Mouse (Mus musculus): ENCODE measurements around the gene Phactr1. TPM values are rescaled to one million over a fixed set of nuclear protein-coding genes. Genes with fewer than 3 reads are reported as not detected.

The Phactr1 gene
- total and polyA plus RNA-seq, 3 experiments = not detected

DNA sequence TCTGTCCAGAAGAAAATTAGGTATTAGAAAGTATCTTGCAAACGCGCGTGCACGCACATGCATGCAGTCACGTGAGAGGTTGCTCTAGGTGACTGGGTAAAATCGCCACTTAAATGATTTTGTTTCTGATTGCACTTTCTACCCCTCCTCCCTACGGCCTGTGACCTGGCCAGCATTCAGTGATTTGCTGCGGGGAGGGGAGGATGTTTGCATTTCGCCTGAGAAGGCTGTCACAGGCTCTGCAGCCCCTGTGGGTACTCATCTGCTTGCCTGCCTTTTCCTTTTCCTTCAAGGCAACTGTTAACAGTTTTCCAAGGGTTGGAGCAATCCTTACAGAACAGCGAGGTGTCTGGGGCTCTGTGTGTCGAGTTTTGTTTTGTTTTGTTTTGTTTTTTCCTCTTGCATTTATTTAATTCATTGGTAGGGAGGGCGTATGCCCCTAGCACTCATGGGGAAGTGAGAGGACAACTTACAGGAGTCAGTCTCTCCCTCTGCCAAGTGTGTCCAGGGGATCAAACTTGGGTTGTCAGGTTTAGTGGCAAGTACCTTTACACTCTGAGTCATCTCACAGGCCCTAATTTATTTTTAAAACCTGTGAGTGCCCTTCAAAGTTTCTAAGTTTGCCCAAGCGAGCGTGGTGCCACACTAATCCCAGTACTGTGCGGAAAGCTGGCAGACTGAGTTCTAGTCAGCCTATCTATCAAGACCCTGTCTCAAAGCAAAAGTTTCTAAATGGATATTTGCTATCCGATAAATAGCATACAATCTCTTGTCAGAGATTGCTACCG lies 443.7 kb downstream of the Phactr1 start:
- no peak overlapping the region for H3K4me3 ChIP-seq (ENCODE audit: control insufficient read depth in 1 of 2, insufficient read depth in 1 of 2, low read depth in 2 of 2, low read length in 2 of 2)

DNA sequence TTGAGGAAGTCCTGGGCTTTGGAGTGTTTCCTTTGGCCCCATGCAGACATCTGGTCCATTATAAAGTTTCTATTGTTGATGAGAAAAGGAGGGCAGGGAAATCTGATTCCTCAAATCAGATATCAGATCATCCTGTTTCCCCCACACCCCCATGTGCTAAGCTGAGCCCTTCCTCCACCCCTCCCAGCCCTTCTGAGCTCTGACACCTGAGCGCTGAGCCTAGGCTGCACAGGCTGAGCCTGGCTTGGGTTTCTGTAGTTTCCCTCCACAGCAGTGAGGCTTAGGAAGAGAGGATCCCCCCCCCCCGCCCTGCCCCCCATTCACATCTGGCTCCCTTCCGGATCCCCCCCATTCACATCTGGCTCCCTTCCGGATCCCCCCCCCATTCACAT lies 444.3 kb downstream of the Phactr1 start:
- DNase-seq (ENCODE audit: low read depth, low spot score) = no peak
- no peak overlapping the region for H3K9ac ChIP-seq (ENCODE audit: control insufficient read depth, low read depth, low read length, poor library complexity, severe bottlenecking)
- no peak overlapping the region for H3K27ac ChIP-seq (ENCODE audit: control insufficient read depth, low read depth, low read length)
- H3K79me2 ChIP-seq (ENCODE audit: control insufficient read depth, insufficient read depth, low read length, poor library complexity) = no peaks in the 10 kb centered on the region
- no peak for TF ChIP-seq POLR2AphosphoS2 (IDR thresholded peaks at IDR 0.05; ENCODE audit: low read length)
- TF ChIP-seq POLR2AphosphoS5 (IDR thresholded peaks at IDR 0.05; ENCODE audit: borderline replicate concordance, low read depth, low read length) = no peak
- TF ChIP-seq RAD21 (IDR thresholded peaks at IDR 0.05; ENCODE audit: low read depth, low read length) = no peak
- no peak for TF ChIP-seq CTCF (IDR thresholded peaks at IDR 0.05 in 2 of 3, conservative IDR thresholded peaks at IDR 0.05 in 1 of 3; ENCODE audit: control insufficient read depth in 1 of 3, insufficient read depth in 1 of 3, low read depth in 2 of 3, low read length in 3 of 3, poor library complexity in 1 of 3, severe bottlenecking in 1 of 3)
- no peak for TF ChIP-seq SIN3A (IDR thresholded peaks at IDR 0.05; ENCODE audit: low read length)
- no peak for TF ChIP-seq NELFE (IDR thresholded peaks at IDR 0.05; ENCODE audit: low read depth, low read length)
- no peak for TF ChIP-seq MXI1 (IDR thresholded peaks at IDR 0.05; ENCODE audit: low read depth, low read length)
- TF ChIP-seq RCOR1 (IDR thresholded peaks at IDR 0.05; ENCODE audit: low read depth, low read length) = no peak
- TF ChIP-seq MAX (IDR thresholded peaks at IDR 0.05; ENCODE audit: low read length) = no peak
- TF ChIP-seq TAL1 (IDR thresholded peaks at IDR 0.05; ENCODE audit: low read length) = no peak
- no peak for TF ChIP-seq ZC3H11A (IDR thresholded peaks at IDR 0.05; ENCODE audit: low read depth, low read length)
- TF ChIP-seq POLR2A (IDR thresholded peaks at IDR 0.05; ENCODE audit: control insufficient read depth in 1 of 2, insufficient read depth in 1 of 2, low read depth in 1 of 2, low read length in 2 of 2, poor library complexity in 1 of 2) = no peak
- H3K27me3 ChIP-seq (ENCODE audit: control insufficient read depth in 1 of 2, insufficient read depth in 2 of 2, low read length in 2 of 2) = no peaks in the 10 kb centered on the region; a peak in 1 of 4 replicates
- no peaks in the 10 kb centered on the region for H3K4me1 ChIP-seq (ENCODE audit: control insufficient read depth in 1 of 2, insufficient read depth in 2 of 2, low read length in 2 of 2)
- H3K36me3 ChIP-seq (ENCODE audit: control insufficient read depth in 1 of 2, insufficient read depth in 2 of 2, low read length in 2 of 2) = no peaks in the 10 kb centered on the region
- H3K9me3 ChIP-seq (replicated peaks; ENCODE audit: insufficient read depth, low read length) = no peaks in the 10 kb centered on the region
- no peak overlapping the region for H3K4me3 ChIP-seq (ENCODE audit: control insufficient read depth in 1 of 2, insufficient read depth in 1 of 2, low read depth in 2 of 2, low read length in 2 of 2)

More for the DNA sequence above, 443.7 kb downstream of the Phactr1 start:
- no peak for TF ChIP-seq ZKSCAN1 (IDR thresholded peaks at IDR 0.05; ENCODE audit: low read depth, low read length)
- no peak for TF ChIP-seq JUND (IDR thresholded peaks at IDR 0.05; ENCODE audit: low read depth, low read length)
- TF ChIP-seq SMC3 (IDR thresholded peaks at IDR 0.05; ENCODE audit: low read depth, low read length) = no peak
- no peak for TF ChIP-seq MEF2A (IDR thresholded peaks at IDR 0.05; ENCODE audit: extremely low read depth, insufficient replicate concordance, low read depth, low read length, poor library complexity, severe bottlenecking)
- TF ChIP-seq BHLHE40 (IDR thresholded peaks at IDR 0.05; ENCODE audit: borderline replicate concordance, low read depth, low read length) = no peak
- TF ChIP-seq NELFE (IDR thresholded peaks at IDR 0.05; ENCODE audit: low read depth, low read length) = no peak
- TF ChIP-seq CHD1 (IDR thresholded peaks at IDR 0.05; ENCODE audit: low read depth, low read length) = no peak
- TF ChIP-seq ELF1 (IDR thresholded peaks at IDR 0.05; ENCODE audit: low read depth, low read length) = no peak
- no peak for TF ChIP-seq MXI1 (IDR thresholded peaks at IDR 0.05; ENCODE audit: low read depth, low read length)
- TF ChIP-seq ZMIZ1 (IDR thresholded peaks at IDR 0.05; ENCODE audit: low read depth, low read length) = no peak
- no peak for TF ChIP-seq ZC3H11A (IDR thresholded peaks at IDR 0.05; ENCODE audit: low read depth, low read length)
- TF ChIP-seq KAT2A (conservative IDR thresholded peaks at IDR 0.05; ENCODE audit: low read depth, low read length) = no peak
- no peak for TF ChIP-seq POLR2AphosphoS5 (IDR thresholded peaks at IDR 0.05; ENCODE audit: borderline replicate concordance, low read depth, low read length)
- no peak for TF ChIP-seq TCF12 (IDR thresholded peaks at IDR 0.05; ENCODE audit: low read depth, low read length)
- no peak for TF ChIP-seq MAFK (IDR thresholded peaks at IDR 0.05; ENCODE audit: borderline replicate concordance, low read depth, low read length)
- H3K79me2 ChIP-seq (ENCODE audit: control insufficient read depth, insufficient read depth, low read length, poor library complexity) = no peaks in the 10 kb centered on the region
- H3K27ac ChIP-seq (ENCODE audit: control insufficient read depth, low read depth, low read length) = no peak overlapping the region
- DNase-seq (ENCODE audit: low read depth, low spot score) = no peak
- H3K27me3 ChIP-seq (ENCODE audit: control insufficient read depth in 1 of 2, insufficient read depth in 2 of 2, low read length in 2 of 2) = no peaks in the 10 kb centered on the region; a peak in 1 of 4 replicates
- no peaks in the 10 kb centered on the region for H3K36me3 ChIP-seq (ENCODE audit: control insufficient read depth in 1 of 2, insufficient read depth in 2 of 2, low read length in 2 of 2)
- H3K4me1 ChIP-seq (ENCODE audit: control insufficient read depth in 1 of 2, insufficient read depth in 2 of 2, low read length in 2 of 2) = no peaks in the 10 kb centered on the region
- H3K9ac ChIP-seq (ENCODE audit: control insufficient read depth, low read depth, low read length, poor library complexity, severe bottlenecking) = no peak overlapping the region
- H3K9me3 ChIP-seq (replicated peaks; ENCODE audit: insufficient read depth, low read length) = no peaks in the 10 kb centered on the region
